Mouse (Mus musculus) lung, postnatal 0 days (tissue): ENCODE measurements at regions not wholly inside any gene's neighbourhood (a gene's known extent, or its start where the extent isn't known, plus 50 kb on each side); places are given as distances from the start of the nearest gene placed in this dataset.
A peak's percentile ranks its signal among the peaks of the same experiment; 100 is the strongest.

Source experiments
- ATAC-seq: fragments of 200-750 bp; cut with Nextera tagmentation; 2 replicates; pipeline ENCODE4 v1.8.0; 2017; ENCODE audit warnings: moderate library complexity
- DNase-seq: peaks from one replicate; pipeline ENCODE4 v3.0.0-alpha.2; 2016; ENCODE audit warnings: low spot score
- H3K27ac ChIP-seq: fragments of 300-500 bp; sonication (generic); 2 replicates; pipeline ENCODE4 v1.5.1; 2014; ENCODE audit warnings: antibody characterized with exemption, mild to moderate bottlenecking, low read length, mixed read lengths
- H3K27me3 ChIP-seq: fragments of 300-500 bp; sonication (generic); replicated peaks from 2 replicates; pipeline ENCODE4 v1.6.1; 2014; ENCODE audit warnings: low read length, mixed read lengths; ENCODE audit not compliant: insufficient read depth
- H3K36me3 ChIP-seq: fragments of 300-500 bp; sonication (generic); 2 replicates; pipeline ENCODE4 v1.6.1; 2014; ENCODE audit warnings: low read length, mixed read lengths; ENCODE audit not compliant: insufficient read depth
- H3K4me1 ChIP-seq: fragments of 300-500 bp; sonication (generic); 2 replicates; pipeline ENCODE4 v1.6.1; 2014; ENCODE audit warnings: antibody characterized with exemption, low read depth, low read length, mixed read lengths; ENCODE audit not compliant: insufficient read depth
- H3K4me2 ChIP-seq: fragments of 300-500 bp; sonication (generic); replicated peaks from 2 replicates; pipeline ENCODE4 v1.6.1; 2014; ENCODE audit warnings: low read depth, mild to moderate bottlenecking, low read length, moderate library complexity, mixed read lengths
- H3K4me3 ChIP-seq: fragments of 300-500 bp; sonication (generic); 2 replicates; pipeline ENCODE4 v1.5.1; 2014; ENCODE audit warnings: low read depth, low read length
- H3K9ac ChIP-seq: fragments of 300-500 bp; sonication (generic); replicated peaks from 2 replicates; pipeline ENCODE4 v1.6.1; 2014; ENCODE audit warnings: low read depth, mild to moderate bottlenecking
- H3K9me3 ChIP-seq: fragments of 300-500 bp; sonication (generic); 2 replicates; pipeline ENCODE4 v1.6.1; 2016; ENCODE audit warnings: low read length, mixed read lengths
- CTCF ChIP-seq: IDR thresholded peaks from 2 replicates; pipeline ENCODE4 v1.5.1; 2016; ENCODE audit warnings: antibody characterized with exemption, mild to moderate bottlenecking
- EP300 ChIP-seq: IDR thresholded peaks from 2 replicates; pipeline ENCODE4 v1.6.1; 2016; ENCODE audit warnings: antibody characterized with exemption, mild to moderate bottlenecking, control low read depth
- WGBS: fragments of 180-500 bp; shearing (Covaris S2); extraction: QIAGEN DNeasy Blood & Tissue Kit; methylation state at CpG from one replicate; pipeline ENCODE4 v1.1.7; 2014; 5-methylcytosine and 5-hydroxymethylcytosine counted together

DNA sequence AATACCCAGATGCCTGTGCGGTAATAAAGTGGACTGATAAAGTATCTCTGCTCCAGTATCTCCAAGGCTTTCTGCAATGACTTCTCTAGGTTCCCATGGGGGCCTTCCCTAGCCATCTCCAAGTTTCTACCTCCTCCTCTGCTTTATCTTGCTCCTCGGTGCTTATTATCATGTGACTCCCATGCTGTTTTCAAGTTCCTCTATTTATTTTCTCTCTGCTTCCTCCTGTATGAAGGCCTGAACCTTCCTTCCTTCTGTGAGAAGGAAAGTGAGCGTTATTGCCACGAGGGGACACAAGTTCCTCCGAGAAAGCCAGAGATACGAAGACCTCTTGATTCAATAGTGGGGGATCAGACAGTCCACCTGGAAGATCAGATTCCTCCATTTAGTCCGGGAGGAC is 77.4 kb upstream of the Pkdcc start:
- no peaks in the 10 kb centered on the region for H3K4me1 ChIP-seq
- no peak overlapping the region for H3K9ac ChIP-seq
- no peaks in the 10 kb centered on the region for H3K27me3 ChIP-seq
- no peak for DNase-seq
- H3K9me3 ChIP-seq = no peaks in the 10 kb centered on the region
- H3K27ac ChIP-seq = no peak overlapping the region
- H3K4me3 ChIP-seq = no peak overlapping the region
- WGBS = 70% methylated on average over 7 of the region's 7 CpGs
- no peak overlapping the region for H3K4me2 ChIP-seq
- no peak for ATAC-seq
- TF ChIP-seq EP300 = no peak
- TF ChIP-seq CTCF = no peak
- no peaks in the 10 kb centered on the region for H3K36me3 ChIP-seq

DNA sequence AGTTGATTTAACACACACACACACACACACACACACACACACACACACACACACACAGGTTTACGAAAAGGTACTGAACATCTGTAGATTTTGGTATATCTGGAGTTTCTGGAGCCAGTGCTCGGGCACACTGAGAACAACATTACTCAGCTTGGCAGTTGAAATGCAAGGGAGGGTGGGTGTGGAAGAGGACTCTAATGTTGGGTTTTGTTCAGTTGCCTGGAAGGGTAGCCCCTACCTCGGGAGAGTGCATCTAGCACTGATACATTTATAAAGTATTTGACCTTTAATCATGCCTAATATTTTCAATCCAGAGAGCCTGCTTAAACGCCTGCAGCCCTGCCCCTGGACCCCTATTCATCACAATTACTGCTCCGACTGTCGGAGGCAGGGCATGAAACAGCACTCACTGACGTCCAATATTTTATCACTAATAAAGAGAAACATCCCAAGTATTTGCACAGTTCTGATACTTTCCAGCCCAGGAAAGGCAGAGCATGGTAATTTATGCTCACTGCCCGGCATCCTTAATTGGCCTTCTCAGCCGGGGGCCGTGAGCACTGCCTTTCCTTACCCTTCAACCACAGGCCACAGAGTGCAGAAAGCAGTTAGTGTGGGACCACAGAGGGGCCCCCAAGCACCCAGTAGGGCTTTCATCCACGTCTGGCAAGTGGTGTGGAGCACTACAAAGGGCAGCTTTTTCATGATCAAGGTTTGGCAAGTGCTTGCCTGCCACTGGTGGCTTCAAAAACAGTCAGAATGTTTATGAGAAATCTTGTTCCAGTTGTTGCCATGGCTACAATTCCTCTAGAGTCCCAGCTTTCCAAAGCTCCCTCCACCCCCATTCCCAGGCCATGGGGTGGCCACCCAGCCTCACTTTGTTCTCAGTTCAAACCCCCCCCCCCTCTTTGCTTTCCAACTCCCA is 76.3 kb upstream of the Pkdcc start:
- Histone ChIP-seq H3K9me3 (no peaks in the 10 kb centered on the region), H3K36me3 (no peaks in the 10 kb centered on the region), H3K4me1 (no peaks in the 10 kb centered on the region), H3K4me3 (no peak overlapping the region), H3K27me3 (no peaks in the 10 kb centered on the region), H3K9ac (no peak overlapping the region), H3K27ac (no peak overlapping the region), H3K4me2 (no peak overlapping the region)
- 42% methylated on average over 11 of the region's 11 CpGs for WGBS
- no peak for TF ChIP-seq EP300
- no peak for TF ChIP-seq CTCF
- DNase-seq (peak; percentile 18), ATAC-seq (no peak)

DNA sequence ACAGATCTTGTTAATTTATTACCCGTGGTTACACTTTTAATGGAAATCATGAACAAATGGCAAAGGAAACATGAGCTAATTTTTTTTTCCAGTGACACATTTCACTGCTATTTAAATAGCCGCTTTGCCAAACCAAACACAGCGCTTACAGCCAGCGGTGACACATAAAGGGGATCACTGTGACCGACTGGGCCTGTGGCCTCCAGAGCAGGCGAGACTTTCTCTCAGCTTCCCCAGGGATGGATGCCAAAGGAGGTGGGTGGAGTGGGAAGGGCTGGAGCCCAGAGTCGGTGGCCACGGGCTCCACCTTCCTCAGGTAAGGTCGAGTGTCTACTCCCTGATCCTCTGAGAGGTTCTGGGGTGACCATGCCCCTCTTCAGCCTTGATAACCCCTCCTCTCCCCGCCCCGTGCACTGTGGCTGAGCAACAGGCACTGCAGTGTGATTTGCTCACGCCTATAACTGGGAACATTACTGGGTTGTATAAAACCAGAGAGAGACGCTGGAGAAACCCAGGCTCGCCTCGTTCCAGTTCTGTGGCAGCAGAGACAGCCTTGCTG is 66.6 kb upstream of the Pkdcc start:
- no peaks in the 10 kb centered on the region for H3K27me3 ChIP-seq
- H3K9ac ChIP-seq = no peak overlapping the region
- 46% methylated on average over 15 of the region's 15 CpGs for WGBS
- peak; percentile 87 for ATAC-seq
- H3K4me2 ChIP-seq = no peak overlapping the region
- H3K4me3 ChIP-seq = no peak overlapping the region
- no peaks in the 10 kb centered on the region for H3K4me1 ChIP-seq
- TF ChIP-seq EP300 (no peak), CTCF (no peak)
- DNase-seq = peak; percentile 53
- H3K36me3 ChIP-seq = no peaks in the 10 kb centered on the region
- no peaks in the 10 kb centered on the region for H3K9me3 ChIP-seq
- H3K27ac ChIP-seq = no peak overlapping the region

DNA sequence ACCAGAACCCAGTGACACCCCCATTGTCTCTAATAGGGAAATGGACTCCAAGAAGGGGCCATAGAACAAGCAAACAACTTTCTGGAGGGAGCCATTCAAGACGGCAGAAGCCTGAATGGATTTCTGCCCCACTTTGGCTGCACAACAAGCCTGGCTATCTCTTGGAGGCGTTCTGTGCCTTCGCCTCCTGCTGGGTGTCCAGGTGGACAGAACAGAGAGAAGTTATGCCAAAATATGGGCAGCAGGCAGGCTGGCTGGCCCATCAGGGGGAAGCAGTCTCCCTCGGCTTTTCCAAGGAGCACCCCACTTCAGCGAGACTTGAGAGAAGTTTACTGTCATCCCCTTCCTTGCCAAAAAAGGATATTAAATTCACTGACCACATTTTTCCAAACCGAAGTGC is 65.8 kb upstream of the Pkdcc start:
- H3K4me2 ChIP-seq = no peak overlapping the region
- H3K36me3 ChIP-seq = no peaks in the 10 kb centered on the region
- H3K4me3 ChIP-seq = no peak overlapping the region
- TF ChIP-seq EP300 (no peak), CTCF (no peak)
- H3K9ac ChIP-seq = no peak overlapping the region
- no peak for DNase-seq
- no peaks in the 10 kb centered on the region for H3K4me1 ChIP-seq
- no peaks in the 10 kb centered on the region for H3K9me3 ChIP-seq
- H3K27ac ChIP-seq = no peak overlapping the region
- no peaks in the 10 kb centered on the region for H3K27me3 ChIP-seq
- WGBS = 80% methylated on average over 6 of the region's 6 CpGs
- ATAC-seq = no peak

DNA sequence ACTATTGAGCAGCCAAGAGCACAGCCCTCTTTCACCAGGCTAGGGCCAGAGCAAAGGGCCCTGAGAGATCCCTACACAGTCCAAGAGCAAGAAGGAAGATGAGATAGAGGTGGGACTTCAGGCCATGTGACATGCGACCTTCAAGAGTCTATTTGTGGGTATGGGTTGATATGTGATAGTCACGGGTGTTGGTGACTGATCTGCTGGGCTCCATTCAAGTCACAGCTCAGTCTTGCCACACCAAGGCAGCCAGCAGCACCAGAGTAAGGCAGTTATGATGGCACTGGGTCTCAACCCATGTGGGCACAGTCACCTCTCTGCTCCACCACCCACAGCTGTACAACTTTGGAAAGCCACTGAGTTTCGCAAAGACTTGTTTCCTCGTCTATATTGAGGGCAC is 60.0 kb upstream of the Pkdcc start:
- Histone ChIP-seq H3K9me3 (no peaks in the 10 kb centered on the region), H3K27ac (no peak overlapping the region), H3K4me1 (no peaks in the 10 kb centered on the region), H3K4me2 (no peak overlapping the region), H3K27me3 (no peaks in the 10 kb centered on the region), H3K9ac (no peak overlapping the region), H3K36me3 (no peaks in the 10 kb centered on the region), H3K4me3 (no peak overlapping the region)
- no peak for TF ChIP-seq CTCF
- TF ChIP-seq EP300 = no peak
- DNase-seq (no peak), ATAC-seq (no peak)
- WGBS = 75% methylated on average over 4 of the region's 4 CpGs

DNA sequence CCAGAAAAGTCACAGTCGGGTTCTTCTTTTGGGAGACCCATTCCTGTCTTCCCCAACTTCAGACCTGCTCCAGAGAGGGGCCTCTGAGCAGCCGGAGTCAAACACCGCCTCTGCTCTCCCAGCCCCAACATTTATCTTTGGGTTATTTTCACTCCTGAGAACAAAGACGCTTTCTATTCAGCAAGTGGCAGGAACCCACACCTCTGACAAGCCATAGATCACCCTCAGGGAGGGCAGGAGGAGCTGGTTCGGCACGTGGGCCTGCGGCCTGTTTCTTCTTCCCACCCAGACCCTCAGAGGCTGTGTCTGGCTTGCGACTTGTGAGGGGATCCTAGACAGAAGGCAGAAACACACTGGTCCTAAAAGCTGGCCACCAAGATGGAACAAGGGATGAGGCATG is 58.4 kb upstream of the Pkdcc start:
- no peak for ATAC-seq
- Histone ChIP-seq H3K9ac (no peak overlapping the region), H3K27me3 (no peaks in the 10 kb centered on the region), H3K9me3 (no peaks in the 10 kb centered on the region), H3K4me3 (no peak overlapping the region), H3K36me3 (no peaks in the 10 kb centered on the region), H3K27ac (no peak overlapping the region), H3K4me1 (no peaks in the 10 kb centered on the region), H3K4me2 (no peak overlapping the region)
- TF ChIP-seq CTCF = no peak
- no peak for TF ChIP-seq EP300
- WGBS = 36% methylated on average over 8 of the region's 8 CpGs
- no peak for DNase-seq
